In genomic region chr7:25030032-25030753, GRCm38 (mm10) we compare ENCODE assay signal across 8 mouse cellular contexts. TPM values are rescaled to one million over a fixed set of nuclear protein-coding genes. Genes with fewer than 3 reads are reported as not detected.
DNase-seq lines count a peak whose midpoint lies in the region; ATAC-seq and TF ChIP-seq lines count a peak whose summit lies in the region.
"Had no signal": no experiment of that assay in that cellular context is flagged by ENCODE, and none has a peak within 500 bp of the region (broad histone marks: within the 10 kb centered on the region; RNA-seq: fewer than 3 reads in every experiment).

No protein-coding gene starts in this region.

- no peaks in the 10 kb centered on the region for H3K4me1 ChIP-seq in ES-Bruce4 (ENCODE audit: control insufficient read depth, insufficient read depth, low read length)
- H3K4me1 ChIP-seq in heart, embryonic 11.5 days (ENCODE audit: control insufficient read depth, insufficient read depth, low read length): peaks cover under 1% of the 10 kb centered on the region; the same call in 1 of the 2 replicates
- H3K4me1 ChIP-seq: limb, embryonic 12.5 days had no signal

- TF ChIP-seq EP300 in ES-Bruce4 (IDR thresholded peaks at IDR 0.05; ENCODE audit: insufficient read depth, low read depth, low read length): no peak

- TF ChIP-seq CTCF in ES-Bruce4 (IDR thresholded peaks at IDR 0.05; ENCODE audit: low read depth, low read length): peak; percentile 64

- 0 out of 2 replicates have a peak, but pooled peaks have one; percentile 40 for ATAC-seq in heart, embryonic 11.5 days (replicated peaks; ENCODE audit: insufficient number of reproducible peaks, low FRiP score, low TSS enrichment)
- ATAC-seq in megakaryocyte progenitor cell, adult 5-6 weeks (replicated peaks; ENCODE audit: poor library complexity): peak; percentile 85

- no peak overlapping the region for H3K4me3 ChIP-seq in ES-Bruce4 (ENCODE audit: low read depth, low read length)
- no peak overlapping the region for H3K4me3 ChIP-seq in heart, embryonic 11.5 days (ENCODE audit: low read depth, low read length)
- H3K4me3 ChIP-seq: limb, embryonic 12.5 days had no signal

- TF ChIP-seq POLR2A in ES-Bruce4 (IDR thresholded peaks at IDR 0.05; ENCODE audit: insufficient read depth, low read length): no peak

- H3K9me3 ChIP-seq in ES-Bruce4 (replicated peaks; ENCODE audit: control insufficient read depth, insufficient read depth, low read length, poor library complexity, severe bottlenecking): no peaks in the 10 kb centered on the region
- no peaks in the 10 kb centered on the region for H3K9me3 ChIP-seq in heart, embryonic 11.5 days (replicated peaks; ENCODE audit: control insufficient read depth, low read length)
- H3K9me3 ChIP-seq: limb, embryonic 12.5 days had no signal

- H3K27ac ChIP-seq in ES-Bruce4 (ENCODE audit: insufficient read depth, low read length): no peak overlapping the region
- no peak overlapping the region for H3K27ac ChIP-seq in heart, embryonic 11.5 days (ENCODE audit: low read depth, low read length)
- H3K27ac ChIP-seq: limb, embryonic 12.5 days had no signal

- H3K9ac ChIP-seq in ES-Bruce4 (ENCODE audit: low read depth, poor library complexity, severe bottlenecking): no peak overlapping the region
- no peak overlapping the region for H3K9ac ChIP-seq in heart, embryonic 11.5 days (ENCODE audit: low read depth, low read length)
- H3K9ac ChIP-seq: limb, embryonic 12.5 days had no signal

- H3K27me3 ChIP-seq in ES-Bruce4 (ENCODE audit: control insufficient read depth, insufficient read depth, low read length, poor library complexity, severe bottlenecking): no peaks in the 10 kb centered on the region
- H3K27me3 ChIP-seq in heart, embryonic 11.5 days (ENCODE audit: control insufficient read depth, insufficient read depth, low read length): no peaks in the 10 kb centered on the region
- H3K27me3 ChIP-seq: limb, embryonic 12.5 days had no signal

- no peaks in the 10 kb centered on the region for H3K36me3 ChIP-seq in ES-Bruce4 (ENCODE audit: control insufficient read depth, insufficient read depth, low read length, poor library complexity, severe bottlenecking)
- H3K36me3 ChIP-seq in heart, embryonic 11.5 days (ENCODE audit: control insufficient read depth, insufficient read depth, low read length): no peaks in the 10 kb centered on the region; the same call in 1 of the 2 replicates

- H3K4me2 ChIP-seq in heart, embryonic 11.5 days: no peak overlapping the region
- H3K4me2 ChIP-seq: limb, embryonic 12.5 days had no signal

- peak; percentile 78 for DNase-seq in adipocyte (ENCODE audit: low spot score)
- DNase-seq in embryo, embryonic 10.5 days (ENCODE audit: low spot score): peak; percentile 93
- peak; percentile 54 to 81 for DNase-seq in kidney, postnatal 25 days
- peak; percentile 78 for DNase-seq in right cerebral cortex, postnatal 14 days

- WGBS in heart, embryonic 11.5 days (ENCODE audit: insufficient replicate concordance): 32% methylated on average over 5 of the region's 5 CpGs

RNA-seq across cellular contexts. Expression of gene Atp1a3, which starts 24.4 kb away (rescaled TPM):
- 7.0 and 9.4 TPM in 2 replicates for polyA plus RNA-seq in ES-Bruce4 (2011; ENCODE audit: insufficient read depth, insufficient read length, low read depth, missing spikeins)
- polyA plus RNA-seq in heart, embryonic 11.5 days (2014; fragmentation: Nextera tagmentation; extraction: Ambion mirVana): 2.3 and 4.1 TPM in 2 replicates
- 24.4 and 35.2 TPM in 2 replicates for total RNA-seq in megakaryocyte progenitor cell, adult 5-6 weeks (2015)
- 18.4 and 28.5 TPM in 2 replicates for total RNA-seq in megakaryocyte progenitor cell, adult 5-6 weeks (2017)

RNA-seq across cellular contexts. Expression of gene Grik5, which starts 42.0 kb away (rescaled TPM):
- polyA plus RNA-seq in ES-Bruce4 (2011; ENCODE audit: insufficient read depth, insufficient read length, low read depth, missing spikeins): 31.5 and 40.0 TPM in 2 replicates
- 5.7 and 8.1 TPM in 2 replicates for polyA plus RNA-seq in heart, embryonic 11.5 days (2014; fragmentation: Nextera tagmentation; extraction: Ambion mirVana)
- total RNA-seq in megakaryocyte progenitor cell, adult 5-6 weeks (2015): 3.1 and 5.6 TPM in 2 replicates
- total RNA-seq in megakaryocyte progenitor cell, adult 5-6 weeks (2017): 3.4 and 3.9 TPM in 2 replicates

RNA-seq across cellular contexts. Expression of gene Zfp574, which starts 42.2 kb away (rescaled TPM):
- 13.5 and 14.8 TPM in 2 replicates for polyA plus RNA-seq in ES-Bruce4 (2011; ENCODE audit: insufficient read depth, insufficient read length, low read depth, missing spikeins)
- polyA plus RNA-seq in heart, embryonic 11.5 days (2014; fragmentation: Nextera tagmentation; extraction: Ambion mirVana): 14.9 and 15.7 TPM in 2 replicates
- 6.2 and 7.6 TPM in 2 replicates for total RNA-seq in megakaryocyte progenitor cell, adult 5-6 weeks (2015)
- 4.5 and 4.8 TPM in 2 replicates for total RNA-seq in megakaryocyte progenitor cell, adult 5-6 weeks (2017)

RNA-seq across cellular contexts. Expression of gene Rabac1, which starts 57.6 kb away (rescaled TPM):
- polyA plus RNA-seq in ES-Bruce4 (2011; ENCODE audit: insufficient read depth, insufficient read length, low read depth, missing spikeins): 84.4 and 97.6 TPM in 2 replicates
- polyA plus RNA-seq in heart, embryonic 11.5 days (2014; fragmentation: Nextera tagmentation; extraction: Ambion mirVana): 157 and 163 TPM in 2 replicates
- total RNA-seq in megakaryocyte progenitor cell, adult 5-6 weeks (2015): 95.6 and 117 TPM in 2 replicates
- 89.2 and 101 TPM in 2 replicates for total RNA-seq in megakaryocyte progenitor cell, adult 5-6 weeks (2017)
